Mouse (Mus musculus): ENCODE data around the gene Bhlhe40. TPM values are rescaled to one million over a fixed set of nuclear protein-coding genes. Genes with fewer than 3 reads are reported as not detected.

Gene Bhlhe40
- polyA plus RNA-seq, 1 experiment from 2014 or later = 6.5 TPM

DNA sequence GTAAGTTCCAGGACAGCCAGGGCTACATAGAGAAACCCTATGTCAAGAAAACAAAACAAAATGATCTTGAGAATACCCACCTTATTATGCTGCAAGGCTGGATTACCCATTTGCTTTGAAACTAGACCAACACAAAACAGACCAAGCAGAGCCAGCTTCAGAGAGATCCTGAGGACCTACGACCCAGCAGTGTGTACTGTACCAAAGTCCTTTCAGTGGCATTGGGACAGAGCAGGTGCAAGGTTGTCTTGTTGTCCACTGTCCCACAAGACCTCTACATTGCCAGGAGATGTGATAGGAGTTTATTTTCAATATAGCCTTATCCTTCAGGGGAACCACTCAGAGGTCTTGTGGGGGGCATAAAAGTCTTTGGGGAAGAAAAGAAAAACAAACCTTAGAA is 22.7 kb downstream of the Bhlhe40 start:
- Histone ChIP-seq H3K27me3 (replicated peaks; ENCODE audit: control insufficient read depth, insufficient read depth, low read length) (no peaks in the 10 kb centered on the region), H3K36me3 (ENCODE audit: control insufficient read depth, insufficient read depth) (no peaks in the 10 kb centered on the region), H3K9ac (replicated peaks; ENCODE audit: low read depth, low read length) (no peak overlapping the region), H3K27ac (ENCODE audit: low read length) (no peak overlapping the region), H3K4me2 (ENCODE audit: low read length) (no peak overlapping the region), H3K4me3 (replicated peaks; ENCODE audit: low read length) (no peak overlapping the region), H3K4me1 (replicated peaks; ENCODE audit: control insufficient read depth, insufficient read depth, low read length) (no peaks in the 10 kb centered on the region), H3K9me3 (ENCODE audit: control insufficient read depth, low read length) (no peaks in the 10 kb centered on the region)
- ATAC-seq = no peak
- WGBS = 88% methylated on average over 1 of the region's 1 CpGs

DNA sequence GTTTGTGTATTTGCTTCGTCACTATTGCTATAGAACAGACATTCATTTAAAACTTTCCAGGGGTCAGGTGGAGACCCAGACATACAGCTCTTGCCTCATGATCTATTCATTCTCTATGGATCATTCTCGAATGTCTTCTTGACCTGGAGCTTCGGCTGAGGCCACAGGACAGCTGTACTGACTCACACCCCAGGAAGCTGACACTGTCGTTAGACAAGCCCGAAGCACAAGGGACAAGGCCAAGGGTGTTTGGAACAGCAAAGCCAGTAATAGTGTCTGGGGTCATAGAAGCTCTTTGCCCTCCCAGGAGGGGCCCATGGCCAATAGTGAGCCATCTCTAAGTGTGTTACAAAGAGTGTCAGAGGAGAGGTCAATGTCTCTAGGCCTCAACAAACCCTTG is 24.0 kb downstream of the Bhlhe40 start:
- Histone ChIP-seq H3K27me3 (replicated peaks; ENCODE audit: control insufficient read depth, insufficient read depth, low read length) (no peaks in the 10 kb centered on the region), H3K9me3 (ENCODE audit: control insufficient read depth, low read length) (no peaks in the 10 kb centered on the region), H3K4me2 (ENCODE audit: low read length) (no peak overlapping the region), H3K36me3 (ENCODE audit: control insufficient read depth, insufficient read depth) (no peaks in the 10 kb centered on the region), H3K27ac (ENCODE audit: low read length) (no peak overlapping the region), H3K4me3 (replicated peaks; ENCODE audit: low read length) (no peak overlapping the region), H3K9ac (replicated peaks; ENCODE audit: low read depth, low read length) (no peak overlapping the region), H3K4me1 (replicated peaks; ENCODE audit: control insufficient read depth, insufficient read depth, low read length) (no peaks in the 10 kb centered on the region)
- WGBS = 82% methylated on average over 5 of the region's 5 CpGs
- ATAC-seq = no peak

DNA sequence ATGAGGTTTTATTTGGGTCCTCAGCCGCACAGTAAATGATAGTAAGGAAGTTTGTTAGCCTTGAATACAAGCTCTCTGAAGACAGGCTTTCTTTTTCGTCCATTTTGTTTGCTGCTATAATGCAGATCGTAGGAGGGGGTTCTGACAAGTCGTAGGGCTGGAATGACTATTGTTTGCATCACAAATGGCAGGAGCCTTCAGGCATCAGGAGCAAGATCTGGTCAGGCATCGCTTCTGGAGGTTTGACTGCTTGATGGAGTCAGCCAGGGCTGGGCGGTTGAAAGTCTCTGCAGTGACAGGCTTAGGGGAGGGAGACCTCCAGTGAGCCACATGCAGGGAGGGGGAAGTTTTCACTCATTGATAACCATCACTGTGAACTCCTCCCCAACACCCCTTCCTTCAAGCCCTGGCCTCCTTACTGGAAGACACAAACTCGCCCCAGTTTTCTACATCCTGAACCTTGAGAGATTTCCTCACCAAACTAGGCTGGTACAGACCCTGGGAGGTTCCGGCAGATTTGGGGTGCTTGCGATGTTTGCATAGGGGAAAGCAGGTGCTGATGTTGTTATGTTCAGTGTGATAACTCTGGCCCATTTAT is 25.4 kb downstream of the Bhlhe40 start:
- 57% methylated on average over 9 of the region's 9 CpGs for WGBS
- H3K9ac ChIP-seq (replicated peaks; ENCODE audit: low read depth, low read length) = no peak overlapping the region
- no peaks in the 10 kb centered on the region for H3K4me1 ChIP-seq (replicated peaks; ENCODE audit: control insufficient read depth, insufficient read depth, low read length)
- ATAC-seq = no peak
- no peak overlapping the region for H3K27ac ChIP-seq (ENCODE audit: low read length)
- no peaks in the 10 kb centered on the region for H3K36me3 ChIP-seq (ENCODE audit: control insufficient read depth, insufficient read depth)
- no peaks in the 10 kb centered on the region for H3K27me3 ChIP-seq (replicated peaks; ENCODE audit: control insufficient read depth, insufficient read depth, low read length)
- no peak overlapping the region for H3K4me2 ChIP-seq (ENCODE audit: low read length)
- no peak overlapping the region for H3K4me3 ChIP-seq (replicated peaks; ENCODE audit: low read length)
- H3K9me3 ChIP-seq (ENCODE audit: control insufficient read depth, low read length) = no peaks in the 10 kb centered on the region

DNA sequence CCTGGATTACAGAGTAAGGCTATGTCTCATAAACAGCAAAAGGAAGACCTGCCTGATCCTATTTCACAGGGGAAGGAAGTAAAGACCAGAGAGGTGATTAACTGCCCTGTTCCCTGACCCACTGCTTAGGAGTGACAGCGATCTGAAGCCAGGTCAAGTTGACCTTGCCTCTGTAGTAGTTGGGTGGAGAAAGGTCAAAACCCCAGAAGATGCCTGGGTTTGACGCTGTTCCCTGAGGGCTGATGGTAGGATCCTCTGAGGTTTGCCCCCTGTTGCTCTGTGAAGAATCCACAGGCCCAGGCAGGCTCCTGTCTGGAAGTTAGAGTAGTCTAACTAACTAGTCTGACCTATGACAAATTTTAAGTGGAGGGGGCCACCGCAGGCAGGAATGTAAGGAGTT is 26.5 kb downstream of the Bhlhe40 start:
- H3K4me2 ChIP-seq (ENCODE audit: low read length) = no peak overlapping the region
- WGBS = 86% methylated on average over 3 of the region's 3 CpGs
- ATAC-seq = no peak
- H3K9ac ChIP-seq (replicated peaks; ENCODE audit: low read depth, low read length) = no peak overlapping the region
- no peak overlapping the region for H3K27ac ChIP-seq (ENCODE audit: low read length)
- H3K4me1 ChIP-seq (replicated peaks; ENCODE audit: control insufficient read depth, insufficient read depth, low read length) = no peaks in the 10 kb centered on the region
- H3K36me3 ChIP-seq (ENCODE audit: control insufficient read depth, insufficient read depth) = no peaks in the 10 kb centered on the region
- H3K27me3 ChIP-seq (replicated peaks; ENCODE audit: control insufficient read depth, insufficient read depth, low read length) = no peaks in the 10 kb centered on the region
- H3K4me3 ChIP-seq (replicated peaks; ENCODE audit: low read length) = no peak overlapping the region
- H3K9me3 ChIP-seq (ENCODE audit: control insufficient read depth, low read length) = no peaks in the 10 kb centered on the region

DNA sequence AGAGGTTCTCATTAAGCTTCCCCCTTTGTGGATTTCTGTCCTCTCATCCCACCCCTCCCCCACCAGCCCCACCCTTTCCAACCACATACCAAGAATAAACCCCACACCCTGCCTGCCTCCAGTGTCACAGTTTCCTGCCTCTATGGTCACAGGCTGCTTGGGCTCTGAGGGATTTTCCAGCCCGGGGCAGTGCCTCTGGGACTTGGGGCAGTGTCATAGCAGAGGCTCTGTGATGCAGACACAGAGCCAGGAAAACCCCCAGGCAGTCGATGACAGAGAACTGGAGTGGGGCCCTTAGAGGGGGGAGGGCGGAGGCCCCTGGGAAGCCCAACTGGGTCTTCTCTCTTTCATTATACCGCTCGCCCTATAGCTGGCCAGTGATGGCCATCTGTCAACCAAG is 27.9 kb downstream of the Bhlhe40 start:
- no peak overlapping the region for H3K27ac ChIP-seq (ENCODE audit: low read length)
- no peaks in the 10 kb centered on the region for H3K9me3 ChIP-seq (ENCODE audit: control insufficient read depth, low read length)
- no peak overlapping the region for H3K4me2 ChIP-seq (ENCODE audit: low read length)
- H3K36me3 ChIP-seq (ENCODE audit: control insufficient read depth, insufficient read depth) = no peaks in the 10 kb centered on the region
- no peaks in the 10 kb centered on the region for H3K4me1 ChIP-seq (replicated peaks; ENCODE audit: control insufficient read depth, insufficient read depth, low read length)
- WGBS = 72% methylated on average over 5 of the region's 5 CpGs
- H3K27me3 ChIP-seq (replicated peaks; ENCODE audit: control insufficient read depth, insufficient read depth, low read length) = no peaks in the 10 kb centered on the region
- no peak for ATAC-seq
- no peak overlapping the region for H3K9ac ChIP-seq (replicated peaks; ENCODE audit: low read depth, low read length)
- H3K4me3 ChIP-seq (replicated peaks; ENCODE audit: low read length) = no peak overlapping the region

DNA sequence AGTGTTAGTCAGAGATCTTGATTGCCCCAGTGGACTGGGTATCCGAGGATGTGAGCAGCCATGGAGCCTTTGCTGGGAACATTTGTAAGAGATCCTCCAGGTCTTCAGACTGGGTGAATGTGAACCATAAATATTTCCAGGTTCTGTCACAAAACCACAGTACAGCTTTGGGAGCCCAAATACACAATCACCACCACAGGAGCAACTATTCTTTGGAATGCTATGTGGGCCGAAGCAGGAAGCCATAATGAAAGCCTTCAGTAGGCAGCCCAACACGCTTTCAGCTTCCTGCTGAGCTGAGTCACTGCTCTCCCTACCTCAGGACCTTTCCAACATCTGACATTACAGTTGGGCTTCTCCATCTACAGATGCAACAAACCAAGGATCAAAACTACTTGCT is 32.6 kb downstream of the Bhlhe40 start:
- H3K9me3 ChIP-seq (ENCODE audit: control insufficient read depth, low read length) = no peaks in the 10 kb centered on the region
- WGBS = 81% methylated on average over 3 of the region's 3 CpGs
- no peak overlapping the region for H3K9ac ChIP-seq (replicated peaks; ENCODE audit: low read depth, low read length)
- no peak overlapping the region for H3K4me3 ChIP-seq (replicated peaks; ENCODE audit: low read length)
- no peak overlapping the region for H3K27ac ChIP-seq (ENCODE audit: low read length)
- no peaks in the 10 kb centered on the region for H3K4me1 ChIP-seq (replicated peaks; ENCODE audit: control insufficient read depth, insufficient read depth, low read length)
- ATAC-seq = no peak
- H3K36me3 ChIP-seq (ENCODE audit: control insufficient read depth, insufficient read depth) = no peaks in the 10 kb centered on the region
- H3K27me3 ChIP-seq (replicated peaks; ENCODE audit: control insufficient read depth, insufficient read depth, low read length) = no peaks in the 10 kb centered on the region
- no peak overlapping the region for H3K4me2 ChIP-seq (ENCODE audit: low read length)

DNA sequence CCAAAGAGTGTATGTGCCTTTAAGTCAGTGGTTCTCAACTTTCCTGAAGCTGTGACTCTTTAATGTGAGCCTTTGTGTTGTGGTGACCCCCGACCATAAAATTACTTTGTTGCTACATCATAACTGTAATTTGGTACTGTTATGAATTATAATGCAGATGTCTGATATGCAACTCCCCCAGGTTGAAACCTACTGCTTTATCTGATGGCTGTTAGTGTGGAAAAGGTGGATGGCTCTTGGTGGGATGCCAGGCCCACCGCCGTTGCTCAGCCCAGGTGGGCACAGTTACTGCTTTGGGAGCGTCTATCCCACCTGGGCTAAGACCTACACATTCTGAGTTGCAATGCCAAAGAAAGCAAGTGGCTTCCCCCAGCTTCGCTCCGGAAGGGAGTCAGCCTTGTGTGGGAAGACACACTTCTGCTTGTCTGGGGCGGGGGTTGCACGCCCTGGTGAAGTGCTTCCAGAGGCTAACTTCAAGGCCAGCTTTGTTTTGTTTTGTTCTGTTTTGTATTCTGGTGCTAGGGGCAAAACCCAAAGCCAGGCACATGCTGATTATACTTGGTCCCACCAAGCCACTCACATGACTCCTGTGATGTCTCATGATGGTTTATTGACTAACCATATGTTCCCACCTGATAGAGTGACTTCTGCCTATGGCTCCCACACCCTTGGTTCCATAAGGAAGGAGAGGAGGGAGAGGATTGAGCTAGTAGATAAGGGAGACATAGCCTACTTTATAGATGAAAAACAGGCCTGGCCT is 34.7 kb downstream of the Bhlhe40 start:
- WGBS = 97% methylated on average over 8 of the region's 8 CpGs
- no peaks in the 10 kb centered on the region for H3K9me3 ChIP-seq (ENCODE audit: control insufficient read depth, low read length)
- no peak overlapping the region for H3K27ac ChIP-seq (ENCODE audit: low read length)
- peaks cover 5% of the 10 kb centered on the region for H3K4me1 ChIP-seq (replicated peaks; ENCODE audit: control insufficient read depth, insufficient read depth, low read length)
- no peak overlapping the region for H3K4me2 ChIP-seq (ENCODE audit: low read length)
- H3K27me3 ChIP-seq (replicated peaks; ENCODE audit: control insufficient read depth, insufficient read depth, low read length) = no peaks in the 10 kb centered on the region
- no peaks in the 10 kb centered on the region for H3K36me3 ChIP-seq (ENCODE audit: control insufficient read depth, insufficient read depth)
- no peak overlapping the region for H3K4me3 ChIP-seq (replicated peaks; ENCODE audit: low read length)
- no peak for ATAC-seq
- no peak overlapping the region for H3K9ac ChIP-seq (replicated peaks; ENCODE audit: low read depth, low read length)

DNA sequence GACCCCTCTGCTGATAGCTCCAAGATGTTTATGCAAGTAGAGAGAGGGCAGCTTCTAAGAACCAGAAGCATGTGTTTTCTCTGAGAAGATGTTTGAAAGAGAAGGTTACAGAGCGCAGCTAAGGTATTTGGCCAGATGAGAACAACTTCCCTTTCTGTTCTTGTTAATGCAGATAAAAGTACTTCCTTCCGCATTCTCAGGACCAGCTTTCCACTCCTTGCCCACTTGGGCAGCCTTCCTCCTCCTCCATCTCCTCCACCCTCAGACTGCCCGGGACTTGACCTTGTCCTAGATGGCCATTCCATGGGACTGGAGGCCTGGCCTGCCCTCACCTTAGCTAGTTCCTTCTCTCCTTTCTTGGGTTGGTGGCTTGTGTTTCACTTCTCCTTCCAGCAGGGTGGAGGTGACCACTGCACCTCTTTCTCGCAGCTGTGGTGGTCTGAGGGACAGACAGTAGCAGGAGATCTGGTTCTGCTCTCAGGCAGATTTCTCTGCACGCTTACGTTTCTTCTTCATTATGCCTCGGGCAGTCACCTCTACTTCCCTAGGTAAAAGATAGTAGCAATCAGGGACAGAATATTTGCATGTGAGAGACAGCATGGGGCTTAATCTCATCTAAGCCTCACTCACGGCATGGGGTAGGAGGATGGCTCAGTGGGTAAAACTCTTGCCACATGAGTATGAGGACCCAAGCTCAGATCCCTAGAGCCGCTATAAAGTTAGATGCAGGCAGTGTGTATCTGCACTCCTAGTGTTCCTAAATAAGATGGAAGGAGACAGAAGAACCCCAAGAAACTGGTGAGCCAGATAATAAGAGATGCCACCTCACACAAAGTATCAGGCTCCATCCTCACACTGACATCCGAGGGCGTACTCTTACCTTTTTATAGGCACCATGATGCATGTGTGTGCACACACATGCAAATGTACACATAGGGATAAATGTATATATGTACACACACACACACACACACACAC is 35.7 kb downstream of the Bhlhe40 start:
- 84% methylated on average over 11 of the region's 11 CpGs for WGBS
- H3K4me2 ChIP-seq (ENCODE audit: low read length) = no peak overlapping the region
- no peak overlapping the region for H3K9ac ChIP-seq (replicated peaks; ENCODE audit: low read depth, low read length)
- no peak overlapping the region for H3K27ac ChIP-seq (ENCODE audit: low read length)
- H3K36me3 ChIP-seq (ENCODE audit: control insufficient read depth, insufficient read depth) = no peaks in the 10 kb centered on the region
- H3K9me3 ChIP-seq (ENCODE audit: control insufficient read depth, low read length) = no peaks in the 10 kb centered on the region
- no peaks in the 10 kb centered on the region for H3K27me3 ChIP-seq (replicated peaks; ENCODE audit: control insufficient read depth, insufficient read depth, low read length)
- peaks cover 5% of the 10 kb centered on the region for H3K4me1 ChIP-seq (replicated peaks; ENCODE audit: control insufficient read depth, insufficient read depth, low read length)
- ATAC-seq = no peak
- H3K4me3 ChIP-seq (replicated peaks; ENCODE audit: low read length) = no peak overlapping the region

DNA sequence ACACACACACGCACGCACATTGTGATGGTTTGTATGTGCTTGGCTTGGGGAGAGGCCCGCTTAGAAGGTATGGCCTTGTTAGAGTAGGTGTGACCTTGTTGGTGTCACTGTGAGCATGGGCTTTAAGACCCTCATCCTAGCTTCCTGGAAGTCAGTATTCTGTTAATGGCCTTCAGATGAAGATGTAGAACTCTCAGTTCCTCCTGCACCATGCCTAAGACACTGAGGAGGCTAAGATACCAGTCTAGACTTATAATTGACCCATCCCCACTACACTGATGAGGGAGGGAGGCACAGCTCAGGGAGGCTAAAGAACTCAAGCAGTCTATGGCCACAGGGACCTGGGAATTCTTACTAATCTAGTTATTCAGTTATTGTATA is 36.4 kb downstream of the Bhlhe40 start:
- H3K9ac ChIP-seq (replicated peaks; ENCODE audit: low read depth, low read length) = no peak overlapping the region
- H3K27ac ChIP-seq (ENCODE audit: low read length) = no peak overlapping the region
- ATAC-seq = no peak
- no peaks in the 10 kb centered on the region for H3K27me3 ChIP-seq (replicated peaks; ENCODE audit: control insufficient read depth, insufficient read depth, low read length)
- no peak overlapping the region for H3K4me3 ChIP-seq (replicated peaks; ENCODE audit: low read length)
- H3K9me3 ChIP-seq (ENCODE audit: control insufficient read depth, low read length) = no peaks in the 10 kb centered on the region
- peaks cover 5% of the 10 kb centered on the region for H3K4me1 ChIP-seq (replicated peaks; ENCODE audit: control insufficient read depth, insufficient read depth, low read length)
- WGBS = 100% methylated on average over 3 of the region's 3 CpGs
- no peaks in the 10 kb centered on the region for H3K36me3 ChIP-seq (ENCODE audit: control insufficient read depth, insufficient read depth)
- no peak overlapping the region for H3K4me2 ChIP-seq (ENCODE audit: low read length)

Measured in forebrain, embryonic 16.5 days (tissue).